Comparison of ENCODE assay signal across 8 mouse cellular contexts in genomic region chr7:127967004-127967921, GRCm38 (mm10). TPM values are rescaled to one million over a fixed set of nuclear protein-coding genes. Genes with fewer than 3 reads are reported as not detected.
DNase-seq lines count a peak whose midpoint lies in the region; ATAC-seq and TF ChIP-seq lines count a peak whose summit lies in the region.

Gene Fus (plus strand): TSS chr7:127967457.

- peak within 1 kb of the TSS; percentile 97 for H3K27ac ChIP-seq in bone marrow, adult 2 months (ENCODE audit: control insufficient read depth, insufficient read depth, low read depth, low read length, poor library complexity)
- peak within 1 kb of the TSS; percentile 97 for H3K27ac ChIP-seq in embryonic facial prominence, embryonic 15.5 days (replicated peaks)
- H3K27ac ChIP-seq in kidney, embryonic 14.5 days (ENCODE audit: low read depth, low read length), result peak within 1 kb of the TSS; percentile 97
- peak within 1 kb of the TSS; percentile 97 for H3K27ac ChIP-seq in limb, embryonic 15.5 days

- ATAC-seq in embryonic facial prominence, embryonic 15.5 days (ENCODE audit: insufficient number of reproducible peaks, low FRiP score, low TSS enrichment, low read depth), result peak; percentile 94
- ATAC-seq in kidney, embryonic 14.5 days (ENCODE audit: low FRiP score, low TSS enrichment), result peak; percentile 95
- ATAC-seq in limb, embryonic 15.5 days (ENCODE audit: insufficient number of reproducible peaks, low FRiP score, low TSS enrichment, low read depth), result peak; percentile 92

- H3K4me1 ChIP-seq in bone marrow, adult 2 months (ENCODE audit: control insufficient read depth, insufficient read depth, low read length), result peaks cover 2% of the 10 kb centered on the region
- peaks cover 21% of the 10 kb centered on the region for H3K4me1 ChIP-seq in embryonic facial prominence, embryonic 15.5 days
- H3K4me1 ChIP-seq in kidney, embryonic 14.5 days (ENCODE audit: control insufficient read depth, insufficient read depth, low read length), result peaks cover 18% of the 10 kb centered on the region
- peaks cover 7% of the 10 kb centered on the region; the same call in 1 of the 2 replicates for H3K4me1 ChIP-seq in limb, embryonic 15.5 days

- peaks cover 25% of the 10 kb centered on the region for H3K36me3 ChIP-seq in embryonic facial prominence, embryonic 15.5 days
- peaks cover 34% of the 10 kb centered on the region for H3K36me3 ChIP-seq in kidney, embryonic 14.5 days (ENCODE audit: control insufficient read depth, insufficient read depth, low read length)
- H3K36me3 ChIP-seq in limb, embryonic 15.5 days, result peaks cover 22% of the 10 kb centered on the region

- TF ChIP-seq POLR2A in bone marrow, adult 2 months (IDR thresholded peaks at IDR 0.05; ENCODE audit: borderline replicate concordance, control insufficient read depth, low read depth, low read length), result peak; percentile 100

- H3K27me3 ChIP-seq in embryonic facial prominence, embryonic 15.5 days, result no peaks in the 10 kb centered on the region
- H3K27me3 ChIP-seq in kidney, embryonic 14.5 days (ENCODE audit: control insufficient read depth, insufficient read depth, low read length), result no peaks in the 10 kb centered on the region
- no peaks in the 10 kb centered on the region for H3K27me3 ChIP-seq in limb, embryonic 15.5 days

- TF ChIP-seq CTCF in bone marrow, adult 2 months (IDR thresholded peaks at IDR 0.05; ENCODE audit: control insufficient read depth, insufficient read depth, low read length), result no peak

- under 1% methylated on average over 92 of the region's 92 CpGs for WGBS in bone marrow, adult 2 months
- WGBS in embryonic facial prominence, embryonic 15.5 days, result under 1% methylated on average over 92 of the region's 92 CpGs
- WGBS in kidney, embryonic 14.5 days, result under 1% methylated on average over 86 of the region's 92 CpGs
- WGBS in limb, embryonic 15.5 days, result under 1% methylated on average over 88 of the region's 92 CpGs

- peak; percentile 96 for DNase-seq in 416B (ENCODE audit: low read depth)
- DNase-seq in heart, adult 9 months (ENCODE audit: low spot score in 2 of 2), result peak; percentile 95 to 96
- DNase-seq in monocyte, adult 2 months (ENCODE audit: low read depth in 1 of 2, low spot score in 2 of 2), result peak; percentile 90 to 96
- peak; percentile 92 to 95 for DNase-seq in spleen, postnatal 36 days (ENCODE audit: low spot score in 2 of 2)

- peak within 1 kb of the TSS; percentile 75 for H3K4me2 ChIP-seq in embryonic facial prominence, embryonic 15.5 days (replicated peaks)
- H3K4me2 ChIP-seq in kidney, embryonic 14.5 days (replicated peaks; ENCODE audit: low read depth, low read length), result peak within 1 kb of the TSS; percentile 70
- H3K4me2 ChIP-seq in limb, embryonic 15.5 days, result peak within 1 kb of the TSS; percentile 62

- peak within 1 kb of the TSS; percentile 100 for H3K4me3 ChIP-seq in bone marrow, adult 2 months (replicated peaks; ENCODE audit: control insufficient read depth, low read depth, low read length)
- H3K4me3 ChIP-seq in embryonic facial prominence, embryonic 15.5 days (replicated peaks), result peak within 1 kb of the TSS; percentile 94
- H3K4me3 ChIP-seq in kidney, embryonic 14.5 days (ENCODE audit: low read length), result peak within 1 kb of the TSS; percentile 99
- H3K4me3 ChIP-seq in limb, embryonic 15.5 days, result peak within 1 kb of the TSS; percentile 72

- H3K9me3 ChIP-seq in embryonic facial prominence, embryonic 15.5 days (replicated peaks), result no peaks in the 10 kb centered on the region
- no peaks in the 10 kb centered on the region for H3K9me3 ChIP-seq in kidney, embryonic 14.5 days (ENCODE audit: control insufficient read depth, low read length)
- H3K9me3 ChIP-seq in limb, embryonic 15.5 days, result no peaks in the 10 kb centered on the region

- H3K9ac ChIP-seq in embryonic facial prominence, embryonic 15.5 days, result peak within 1 kb of the TSS; percentile 94
- H3K9ac ChIP-seq in kidney, embryonic 14.5 days (ENCODE audit: low read depth, low read length), result peak within 1 kb of the TSS; percentile 99
- H3K9ac ChIP-seq in limb, embryonic 15.5 days, result peak within 1 kb of the TSS; percentile 86

RNA-seq across cellular contexts. Expression of gene Fus, which starts in this region (rescaled TPM):
- polyA plus RNA-seq in bone marrow, adult 2 months (2011; ENCODE audit: insufficient read depth, insufficient read length, low replicate concordance, missing spikeins), result 627 and 763 TPM in 2 replicates
- polyA plus RNA-seq in embryonic facial prominence, embryonic 15.5 days (2015; fragmentation: Nextera tagmentation; extraction: Ambion mirVana), result 394 and 418 TPM in 2 replicates
- 62.7 and 77.7 TPM in 2 replicates for polyA plus RNA-seq in kidney, embryonic 14.5 days (2014; fragmentation: Nextera tagmentation; extraction: Ambion mirVana)
- 339 and 390 TPM in 2 replicates for polyA plus RNA-seq in limb, embryonic 15.5 days (2015; fragmentation: Nextera tagmentation; extraction: Ambion mirVana)

Comparison
In these comparisons a context has a peak if more than half of its experiments do, and no peak if none do; other contexts are left out.
1. Peak in every context shown above with its lines: DNase-seq, ATAC-seq, H3K4me3 ChIP-seq and H3K27ac ChIP-seq.